9 mouse cellular contexts compared by ENCODE assay signal in the genomic region with DNA sequence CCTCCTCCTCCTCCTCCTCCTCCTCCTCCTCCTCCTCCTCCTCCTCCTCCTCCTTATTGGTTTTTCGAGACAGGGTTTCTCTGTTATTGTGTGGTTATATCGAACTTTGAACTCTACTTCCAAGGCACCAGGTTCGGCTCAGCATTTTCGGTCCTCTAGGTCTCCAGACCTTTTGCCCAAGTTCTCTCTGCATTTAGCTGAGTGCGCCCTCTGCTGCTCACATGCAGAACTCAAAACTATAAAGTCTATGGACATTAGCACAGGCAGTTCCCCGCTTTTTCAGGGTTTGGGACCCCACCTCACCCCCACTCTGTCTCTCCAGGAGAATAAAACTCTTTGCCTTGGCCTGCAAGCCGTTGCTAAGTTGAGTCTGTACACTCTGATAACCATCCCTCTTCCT. TPM values are rescaled to one million over a fixed set of nuclear protein-coding genes. Genes with fewer than 3 reads are reported as not detected.
DNase-seq lines count a peak whose midpoint lies in the region; ATAC-seq lines count a peak whose summit lies in the region.
"Had no signal": no experiment of that assay in that cellular context is flagged by ENCODE, and none has a peak within 500 bp of the region (broad histone marks: within the 10 kb centered on the region; RNA-seq: fewer than 3 reads in every experiment).

No protein-coding gene starts in this region.

- H3K4me1 ChIP-seq in embryonic facial prominence, embryonic 10.5 days: peaks cover under 1% of the 10 kb centered on the region; the same call in 1 of the 2 replicates
- H3K4me1 ChIP-seq: limb, embryonic 15.5 days had no signal

- peaks cover 10% of the 10 kb centered on the region for H3K27me3 ChIP-seq in embryonic facial prominence, embryonic 10.5 days (replicated peaks; ENCODE audit: low read depth, poor library complexity, severe bottlenecking)
- H3K27me3 ChIP-seq: limb, embryonic 15.5 days had no signal

- no peak overlapping the region for H3K27ac ChIP-seq in embryonic facial prominence, embryonic 10.5 days (replicated peaks)
- H3K27ac ChIP-seq: limb, embryonic 15.5 days had no signal

- DNase-seq in frontal cortex, postnatal 25 days (ENCODE audit: low spot score in 2 of 2): peak; percentile 45 to 50
- peak; percentile 62 for DNase-seq in A20 (ENCODE audit: low read depth, low spot score)
- DNase-seq in adrenal gland, postnatal 10 days: peak; percentile 82
- DNase-seq in embryonic facial prominence, embryonic 10.5 days (ENCODE audit: low spot score): peak; percentile 64
- DNase-seq in kidney, postnatal 14 days: peak; percentile 78
- peak; percentile 72 for DNase-seq in lung, postnatal 25 days (ENCODE audit: low spot score)
- peak; percentile 87 for DNase-seq in testis, postnatal 10 days (ENCODE audit: low spot score)

- no peak for ATAC-seq in frontal cortex, adult (ENCODE audit: low TSS enrichment)

- H3K4me3 ChIP-seq in embryonic facial prominence, embryonic 10.5 days: no peak overlapping the region
- H3K4me3 ChIP-seq: limb, embryonic 15.5 days had no signal

- H3K36me3 ChIP-seq in embryonic facial prominence, embryonic 10.5 days (replicated peaks): no peaks in the 10 kb centered on the region
- H3K36me3 ChIP-seq: limb, embryonic 15.5 days had no signal

- peaks cover 5% of the 10 kb centered on the region; the same call in 1 of the 2 replicates for H3K9me3 ChIP-seq in embryonic facial prominence, embryonic 10.5 days
- H3K9me3 ChIP-seq: limb, embryonic 15.5 days had no signal

- 29% methylated on average over 7 of the region's 7 CpGs for WGBS in embryonic facial prominence, embryonic 10.5 days

RNA-seq across cellular contexts. Expression of a gene that starts 17.4 kb away (rescaled TPM):
- total RNA-seq in adrenal gland, postnatal 10 days (2021): 10 to 100 TPM; 24.5 to 32.4 TPM
- polyA plus RNA-seq in embryonic facial prominence, embryonic 10.5 days (2016; fragmentation: Nextera tagmentation; extraction: Ambion mirVana): 2.3 and 3.6 TPM in 2 replicates

RNA-seq across cellular contexts. Expression of a gene that starts 31.9 kb away (rescaled TPM):
- total RNA-seq in adrenal gland, postnatal 10 days (2021): not detected
- polyA plus RNA-seq in embryonic facial prominence, embryonic 10.5 days (2016; fragmentation: Nextera tagmentation; extraction: Ambion mirVana): not detected in 2 replicates
- polyA plus RNA-seq: limb, embryonic 15.5 days had no signal

RNA-seq across cellular contexts. Expression of a gene that starts 40.0 kb away (rescaled TPM):
- 10 to 100 TPM; 25.7 to 26.7 TPM for total RNA-seq in adrenal gland, postnatal 10 days (2021)
- 87.6 and 91.0 TPM in 2 replicates for polyA plus RNA-seq in embryonic facial prominence, embryonic 10.5 days (2016; fragmentation: Nextera tagmentation; extraction: Ambion mirVana)

RNA-seq across cellular contexts. Expression of a gene that starts 58.6 kb away (rescaled TPM):
- 10 to 100 TPM; 21.5 to 23.1 TPM for total RNA-seq in adrenal gland, postnatal 10 days (2021)
- 8.5 and 8.6 TPM in 2 replicates for polyA plus RNA-seq in embryonic facial prominence, embryonic 10.5 days (2016; fragmentation: Nextera tagmentation; extraction: Ambion mirVana)

RNA-seq across cellular contexts. Expression of a gene that starts 59.5 kb away (rescaled TPM):
- 100 to 1,000 TPM; 194 to 207 TPM for total RNA-seq in adrenal gland, postnatal 10 days (2021)
- 784 and 818 TPM in 2 replicates for polyA plus RNA-seq in embryonic facial prominence, embryonic 10.5 days (2016; fragmentation: Nextera tagmentation; extraction: Ambion mirVana)
